Mouse (Mus musculus) megakaryocyte, embryonic 14.5 days (primary cell): Measurements from ENCODE around the gene Dnajb8.

Source experiments
- FLI1 ChIP-seq: IDR thresholded peaks from 2 replicates; pipeline ENCODE4 v1.6.1; 2012; ENCODE audit warnings: low read length, inconsistent platforms, mixed read lengths
- GATA1 ChIP-seq: IDR thresholded peaks from 3 replicates; pipeline ENCODE4 v1.6.1; 2012; ENCODE audit warnings: mixed read lengths, low read length, inconsistent platforms, borderline replicate concordance

DNA sequence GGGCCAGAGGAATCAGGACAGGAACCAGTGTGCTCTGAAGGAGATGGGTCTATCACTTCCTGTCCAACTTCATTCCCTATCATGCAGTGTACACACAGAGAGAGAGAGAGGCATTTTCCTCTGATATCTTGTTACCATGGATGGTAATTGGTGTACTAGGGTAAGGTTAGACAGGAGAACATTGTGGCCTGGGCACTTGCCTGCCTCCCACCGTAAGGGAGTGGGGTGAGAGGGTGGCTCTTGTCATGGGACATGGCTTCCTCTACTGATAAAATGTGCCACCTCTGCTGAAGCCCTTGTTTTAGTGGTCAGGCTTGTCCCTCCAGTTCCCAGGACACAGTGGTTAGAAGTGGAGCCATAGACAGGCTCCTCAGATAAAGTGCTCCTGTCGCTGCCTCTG, 45.9 kb downstream of the Dnajb8 start:
- TF ChIP-seq GATA1 (no peak), FLI1 (no peak)
